Mouse (Mus musculus) CH12.LX (cell line): ENCODE measurements around the gene Shisa4. TPM values are rescaled to one million over a fixed set of nuclear protein-coding genes. Genes with fewer than 3 reads are reported as not detected.

ENCODE experiments used
- DNase-seq: peaks from one replicate; pipeline ENCODE4 v3.0.0-alpha.2; 2013; ENCODE audit errors: extremely low read depth
- H3K27ac ChIP-seq: 2 replicates; pipeline ENCODE4 v1.5.1; 2012; ENCODE audit warnings: low read depth, mild to moderate bottlenecking, control low read depth, moderate library complexity; ENCODE audit not compliant: insufficient read depth
- H3K27me3 ChIP-seq: replicated peaks from 2 replicates; pipeline ENCODE3; 2012; ENCODE audit warnings: inconsistent platforms
- H3K36me3 ChIP-seq, 2 experiments: replicated peaks in 1 of 2; 2 replicates each; pipeline versions ENCODE3 to v1.6.1; 2012; ENCODE audit warnings: inconsistent platforms in 1 of 2, low read length in 1 of 2, mild to moderate bottlenecking in 1 of 2, mixed read lengths in 1 of 2, moderate library complexity in 1 of 2; ENCODE audit not compliant: control insufficient read depth in 1 of 2, insufficient read depth in 1 of 2
- H3K4me1 ChIP-seq, 2 experiments: 2 replicates each; pipeline ENCODE4 v1.6.1; 2012; ENCODE audit warnings: inconsistent platforms in 1 of 2, moderate library complexity in 1 of 2; ENCODE audit not compliant: insufficient read depth in 2 of 2, control insufficient read depth in 1 of 2
- H3K4me2 ChIP-seq: 2 replicates; pipeline ENCODE4 v1.6.1; 2012; ENCODE audit warnings: low read depth, mild to moderate bottlenecking, control low read depth; ENCODE audit not compliant: poor library complexity, insufficient read depth, severe bottlenecking
- H3K4me3 ChIP-seq, 3 experiments: fragments of 150-350 bp in 1 of 3; sonication (generic) in 1 of 3; replicated peaks in 1 of 3; 2 replicates each; pipeline versions ENCODE3 to v1.5.1; 2011 to 2012; ENCODE audit warnings: low read depth in 2 of 3, low read length in 2 of 3, mild to moderate bottlenecking in 2 of 3, moderate library complexity in 2 of 3, control low read depth in 1 of 3, improper control_type of control experiment in 1 of 3, inconsistent platforms in 1 of 3, mixed read lengths in 1 of 3; ENCODE audit not compliant: poor library complexity in 1 of 3
- H3K79me2 ChIP-seq: replicated peaks from 2 replicates; pipeline ENCODE4 v1.6.1; 2012; ENCODE audit warnings: mild to moderate bottlenecking, moderate library complexity; ENCODE audit not compliant: control insufficient read depth, poor library complexity, insufficient read depth, severe bottlenecking; ENCODE audit errors: extremely low read depth
- H3K9ac ChIP-seq: 2 replicates; pipeline ENCODE4 v1.6.1; 2012; ENCODE audit warnings: low read depth, mild to moderate bottlenecking, control low read depth, moderate library complexity; ENCODE audit not compliant: insufficient read depth
- H3K9me3 ChIP-seq: replicated peaks from 2 replicates; pipeline ENCODE3; 2012; ENCODE audit warnings: low read length, inconsistent platforms, mixed read lengths
- CHD1 ChIP-seq: IDR thresholded peaks from 2 replicates; pipeline ENCODE4 v1.6.1; 2012; ENCODE audit warnings: low read depth, low read length, improper control_type of control experiment, inconsistent platforms
- CHD2 ChIP-seq: IDR thresholded peaks from 2 replicates; pipeline ENCODE4 v1.6.1; 2011; ENCODE audit warnings: low read length, improper control_type of control experiment
- CTCF ChIP-seq, 2 experiments: IDR thresholded peaks in 1 of 2; conservative IDR thresholded peaks in 1 of 2; 2 replicates each; pipeline ENCODE4 v1.5.1; 2011 to 2012; ENCODE audit warnings: low read depth in 2 of 2, low read length in 2 of 2, improper control_type of control experiment in 1 of 2, inconsistent platforms in 1 of 2, mild to moderate bottlenecking in 1 of 2, moderate library complexity in 1 of 2
- E2F4 ChIP-seq: IDR thresholded peaks from 2 replicates; pipeline ENCODE4 v1.6.1; 2011; ENCODE audit warnings: low read depth, low read length, improper control_type of control experiment; ENCODE audit not compliant: insufficient replicate concordance
- EP300 ChIP-seq: IDR thresholded peaks from 2 replicates; pipeline ENCODE4 v1.6.1; 2011; ENCODE audit warnings: low read length, improper control_type of control experiment
- GABPA ChIP-seq: IDR thresholded peaks from 2 replicates; pipeline ENCODE4 v1.6.1; 2012; ENCODE audit warnings: low read depth, low read length, improper control_type of control experiment, inconsistent platforms; ENCODE audit not compliant: insufficient replicate concordance
- IRF4 ChIP-seq: IDR thresholded peaks from 2 replicates; pipeline ENCODE4 v1.6.1; 2014; ENCODE audit warnings: low read depth, mild to moderate bottlenecking, inconsistent platforms, low read length, improper control_type of control experiment
- JUN ChIP-seq: IDR thresholded peaks from 2 replicates; pipeline ENCODE4 v1.6.1; 2011; ENCODE audit warnings: low read depth, mild to moderate bottlenecking, low read length, improper control_type of control experiment, moderate library complexity; ENCODE audit not compliant: insufficient read depth
- MAFK ChIP-seq: IDR thresholded peaks from 2 replicates; pipeline ENCODE4 v1.6.1; 2011; ENCODE audit warnings: low read length, improper control_type of control experiment; ENCODE audit not compliant: insufficient replicate concordance
- MEF2A ChIP-seq: IDR thresholded peaks from 2 replicates; pipeline ENCODE4 v1.6.1; 2014; ENCODE audit warnings: low read depth, mild to moderate bottlenecking, inconsistent platforms, low read length, improper control_type of control experiment, borderline replicate concordance
- NELFE ChIP-seq: IDR thresholded peaks from 2 replicates; pipeline ENCODE4 v1.6.1; 2011; ENCODE audit warnings: low read depth, low read length, improper control_type of control experiment
- POLR2AphosphoS2 ChIP-seq: IDR thresholded peaks from 2 replicates; pipeline ENCODE4 v1.6.1; 2011; ENCODE audit warnings: low read depth, low read length, improper control_type of control experiment
- SIN3A ChIP-seq: IDR thresholded peaks from 2 replicates; pipeline ENCODE4 v1.6.1; 2012; ENCODE audit warnings: low read length, improper control_type of control experiment, inconsistent platforms
- UBTF ChIP-seq: IDR thresholded peaks from 2 replicates; pipeline ENCODE4 v1.6.1; 2012; ENCODE audit warnings: low read depth, mild to moderate bottlenecking, inconsistent platforms, low read length, improper control_type of control experiment, moderate library complexity
- USF1 ChIP-seq: IDR thresholded peaks from 2 replicates; pipeline ENCODE4 v1.6.1; 2014; ENCODE audit warnings: low read depth, mild to moderate bottlenecking, inconsistent platforms, low read length, improper control_type of control experiment
- USF2 ChIP-seq: conservative IDR thresholded peaks from 2 replicates; pipeline ENCODE4 v1.6.1; 2011; ENCODE audit warnings: low read depth, low read length, improper control_type of control experiment
- ZC3H11A ChIP-seq: IDR thresholded peaks from 2 replicates; pipeline ENCODE4 v1.6.1; 2012; ENCODE audit warnings: low read depth, mild to moderate bottlenecking, inconsistent platforms, low read length, improper control_type of control experiment
- dilution Hi-C: fragments of 300-500 bp; cut with MboI; formaldehyde crosslinking; loops from 2 replicates; pipeline ENCODE4 v1.14.3; 2020; ENCODE audit warnings: low sequenced_read_pairs; ENCODE audit not compliant: extremely low pct_unique_long_range_greater_than_20kb, extremely low pct_ligation_motif_present
- in situ Hi-C: fragments of 300-500 bp; cut with MboI; formaldehyde crosslinking; loops from 3 replicates; pipeline ENCODE4 v1.14.3; 2019; ENCODE audit warnings: low sequenced_read_pairs, low pct_ligation_motif_present, low pct_unique_long_range_greater_than_20kb, mixed read lengths
- polyA plus RNA-seq: library from polyadenylated mRNA; unstranded; fragments of >175 nt; gene quantifications from 2 replicates; pipeline ENCODE4 v1.2.1, GENCODE M21; 2012; ENCODE audit warnings: low read depth; ENCODE audit not compliant: insufficient read length
- total RNA-seq, 2 experiments: library from RNA; depleted of rRNA; stranded (reverse); fragments of 300-350 nt in 1 of 2; fragments of >200 nt in 1 of 2; gene quantifications; 2 replicates each; pipeline ENCODE4 v1.2.3; 2012 to 2014

The Shisa4 gene
- total and polyA plus RNA-seq, 3 experiments, result 0.08 to 0.41 TPM; not detected in 1

DNA sequence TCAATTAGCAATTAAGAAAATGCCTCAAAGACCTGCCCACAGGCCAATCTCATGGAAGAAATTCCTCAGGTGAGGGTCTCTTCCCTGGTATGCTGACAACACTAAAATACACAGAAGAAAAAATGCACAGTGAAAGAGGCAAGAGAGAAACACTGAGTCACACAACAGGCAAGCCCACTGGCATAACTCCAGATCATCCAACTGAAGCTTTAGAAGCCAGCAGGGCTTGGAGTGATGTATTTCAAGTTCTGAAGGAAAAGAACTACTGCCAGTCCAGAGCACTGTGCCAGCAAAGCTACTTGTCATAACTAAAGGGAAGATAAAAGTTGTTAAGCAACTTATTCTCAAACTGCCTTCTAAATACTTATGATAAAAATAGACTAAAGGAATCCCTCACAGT, 39.0 kb upstream of the Shisa4 start (continued):
- TF ChIP-seq ZC3H11A, result no peak

DNA sequence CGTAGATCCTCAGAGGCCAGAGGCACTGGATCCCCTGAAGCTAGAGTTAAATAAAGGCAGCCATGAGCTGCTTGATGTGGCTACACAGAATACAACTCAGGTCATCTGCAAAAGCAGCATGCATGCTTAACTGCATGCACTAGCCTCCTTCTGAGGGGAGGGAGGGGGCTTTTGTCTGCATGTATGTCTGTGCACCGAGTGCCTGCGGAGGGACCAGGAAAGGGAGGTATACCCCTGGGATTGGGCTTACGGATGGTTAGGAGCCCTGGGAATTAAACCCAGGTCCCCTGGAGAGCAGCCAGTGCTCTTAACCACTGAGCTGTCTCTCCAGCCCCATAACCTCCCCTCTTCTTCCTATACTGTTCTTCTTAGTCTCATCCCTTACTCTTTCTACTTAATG, 37.1 kb upstream of the Shisa4 start:
- DNase-seq, result no peak
- dilution Hi-C loops, result no loop called here
- Histone ChIP-seq H3K27ac (no peak overlapping the region), H3K9me3 (no peaks in the 10 kb centered on the region), H3K4me1 (peaks cover 0 to 4% of the 10 kb centered on the region in 2 experiments; a peak in 1 of 4 replicates), H3K4me2 (no peak overlapping the region), H3K4me3 (no peak overlapping the region), H3K9ac (no peak overlapping the region), H3K79me2 (peaks cover 5% of the 10 kb centered on the region; the same call in 1 of the 2 replicates), H3K36me3 (peaks cover 70 to 96% of the 10 kb centered on the region in 2 experiments), H3K27me3 (no peaks in the 10 kb centered on the region)
- TF ChIP-seq CTCF (conservative IDR thresholded peaks at IDR 0.05 in 1 of 2, IDR thresholded peaks at IDR 0.05 in 1 of 2; ENCODE audit: low read depth in 2 of 2, low read length in 2 of 2) (no peak), USF2 (no peak), GABPA (no peak), UBTF (no peak), JUN (no peak), SIN3A (no peak), MAFK (no peak), IRF4 (no peak), E2F4 (no peak), CHD1 (no peak)
- in situ Hi-C loops, result no loop called here

DNA sequence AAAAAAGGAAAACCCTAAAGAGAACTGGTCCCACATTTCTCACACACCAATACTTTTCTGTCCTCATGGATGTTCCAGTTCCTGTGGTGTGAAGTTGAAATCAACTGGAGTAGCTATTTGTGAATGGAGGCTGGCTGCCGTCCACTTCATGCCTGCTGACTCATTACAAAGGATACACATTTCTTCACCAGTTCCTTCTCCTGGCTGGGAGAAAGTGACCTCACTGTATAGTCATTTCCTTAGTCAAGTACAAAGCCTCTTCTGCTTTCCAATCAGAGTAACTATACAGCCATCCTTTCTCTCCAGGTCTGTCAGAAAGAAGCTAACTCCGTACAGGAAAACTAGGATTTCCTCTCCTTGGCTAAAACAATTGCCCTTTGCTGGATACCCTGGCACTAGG, 35.9 kb upstream of the Shisa4 start:
- no peaks in the 10 kb centered on the region for H3K9me3 ChIP-seq
- dilution Hi-C loops, result no loop called here
- H3K27ac ChIP-seq, result no peak overlapping the region
- DNase-seq, result no peak
- no peaks in the 10 kb centered on the region for H3K27me3 ChIP-seq
- no peak overlapping the region for H3K4me3 ChIP-seq
- TF ChIP-seq CHD2 (no peak), NELFE (no peak), MEF2A (no peak), EP300 (0 out of 2 replicates have a peak, but pooled peaks have one; percentile 23), USF1 (no peak), MAFK (no peak), POLR2AphosphoS2 (no peak)
- TF ChIP-seq, all 38 proteins: peak for 1
- H3K79me2 ChIP-seq, result peaks cover 5% of the 10 kb centered on the region; the same call in 1 of the 2 replicates
- peaks cover 73 to 95% of the 10 kb centered on the region in 2 experiments for H3K36me3 ChIP-seq
- no peak overlapping the region for H3K4me2 ChIP-seq
- H3K9ac ChIP-seq, result no peak overlapping the region
- peaks cover 0 to 4% of the 10 kb centered on the region in 2 experiments; a peak in 1 of 4 replicates for H3K4me1 ChIP-seq
- in situ Hi-C loops, result no loop called here
